Mouse (Mus musculus) gastrocnemius, adult 18-20 months (tissue): ENCODE results near the gene Dna2. TPM values are rescaled to one million over a fixed set of nuclear protein-coding genes. Genes with fewer than 3 reads are reported as not detected.

ENCODE experiments used
- total RNA-seq, 2 experiments: library from RNA; stranded (reverse); gene quantifications; 2 replicates each; pipeline ENCODE4 v1.2.3; 2021

Dna2 gene
- total RNA-seq, 2 experiments from 2014 or later, result 0.17 to 0.21 TPM

Other genes starting within 250 kb of the Dna2 start
- under 1 TPM; 0.17 to 0.30 TPM for gene Stox1, start 220.9 kb upstream of the Dna2 start, total RNA-seq
- 10 to 100 TPM; 21.6 to 31.0 TPM for gene Ccar1, start 154.7 kb upstream of the Dna2 start, total RNA-seq
- 1 to 10 TPM; 1.2 to 2.5 TPM for gene Tet1, start 38.0 kb upstream of the Dna2 start, total RNA-seq
- gene Slc25a16, start 26.4 kb upstream of the Dna2 start, total RNA-seq, result 10 to 100 TPM; 15.3 to 18.7 TPM
- 1 to 10 TPM; 4.1 to 4.9 TPM for gene Rufy2, start 33.2 kb downstream of the Dna2 start, total RNA-seq
- 10 to 100 TPM; 14.6 to 24.2 TPM for gene Hnrnph3, start 77.2 kb downstream of the Dna2 start, total RNA-seq
- 1 to 10 TPM; 3.4 to 3.7 TPM for gene Pbld2, start 77.3 kb downstream of the Dna2 start, total RNA-seq
- gene Pbld1, start 113.1 kb downstream of the Dna2 start, total RNA-seq, result 1 to 10 TPM in 1 of 2 experiments, under 1 TPM in 1; 0.73 to 1.1 TPM
- gene Atoh7, start 152.6 kb downstream of the Dna2 start, total RNA-seq, result not detected